Mouse (Mus musculus) kidney, postnatal 14 days (tissue): Measurements from ENCODE around the gene Ciao2b.
A peak's percentile ranks its signal among the peaks of the same experiment; 100 is the strongest.

ENCODE experiments used
- DNase-seq: peaks from one replicate; pipeline ENCODE4 v3.0.0; 2022; ENCODE audit warnings: mixed read lengths

The Ciao2b gene

DNA sequence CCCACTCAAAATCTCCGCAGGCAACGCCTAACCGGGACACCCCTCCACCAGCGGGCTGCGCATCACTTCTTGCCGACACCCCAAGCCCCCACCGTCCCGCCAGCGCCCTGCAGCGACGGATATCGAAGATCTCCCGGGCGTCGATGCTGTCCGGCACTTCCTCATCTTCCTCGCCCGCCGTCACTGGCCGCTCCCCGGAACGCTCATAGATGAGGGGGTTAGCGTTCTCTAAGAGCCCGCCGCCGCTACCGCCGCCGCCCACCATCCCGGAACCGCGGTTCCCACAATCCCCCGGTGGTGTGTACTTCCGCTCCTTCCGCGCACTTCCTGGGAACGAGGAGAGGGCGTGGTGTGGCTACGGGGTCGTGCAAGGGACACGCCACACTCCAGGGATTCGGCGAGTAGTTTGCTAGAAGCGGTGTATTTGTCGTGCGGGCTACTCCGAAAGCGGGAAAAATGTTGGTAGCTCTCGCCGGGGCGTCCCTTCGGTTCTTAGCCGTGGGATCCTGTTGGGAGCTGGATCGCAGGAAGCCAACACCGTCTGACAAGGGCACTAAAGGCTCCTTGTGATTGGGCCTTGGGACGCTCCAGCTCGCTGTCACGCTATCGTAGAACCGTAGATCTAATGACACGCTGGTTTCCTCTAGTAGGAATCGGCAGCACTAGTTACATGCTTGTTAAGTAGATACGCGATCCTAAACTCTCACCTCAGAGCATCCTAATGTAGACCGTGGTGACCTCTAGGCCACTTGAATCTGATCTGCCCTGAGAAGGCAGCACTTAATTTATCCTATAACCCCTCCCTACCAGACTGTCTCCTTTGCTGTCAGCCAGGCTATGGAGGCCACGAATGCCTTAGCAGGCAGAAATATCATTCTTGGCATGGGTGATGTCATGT lies at the start of gene Ciao2b:
Gene Ciao2b, minus strand, starts transcription at position 540 of the 898 bp plus-strand sequence.
- peak; percentile 92 for DNase-seq

DNA sequence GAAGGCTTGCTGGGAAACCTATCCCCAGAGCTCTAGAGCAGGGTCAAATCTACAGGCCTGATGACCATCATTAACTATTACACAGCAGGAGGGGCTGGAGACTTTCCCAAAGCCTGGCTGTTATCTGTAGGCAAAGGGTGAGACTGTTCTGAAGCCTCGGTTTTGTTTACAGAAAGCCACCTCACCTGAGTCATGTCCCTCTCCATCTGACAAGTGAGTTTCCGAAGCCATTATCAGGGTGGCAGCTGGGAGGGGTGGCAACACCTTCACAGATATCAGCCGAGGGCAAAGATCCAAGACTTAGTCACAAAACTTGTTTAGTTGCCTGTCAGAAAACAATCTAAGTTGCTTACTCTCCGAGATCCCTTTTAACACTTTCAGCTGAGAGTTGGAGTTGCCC lies 46.7 kb upstream of the Ciao2b start:
- no peak for DNase-seq

DNA sequence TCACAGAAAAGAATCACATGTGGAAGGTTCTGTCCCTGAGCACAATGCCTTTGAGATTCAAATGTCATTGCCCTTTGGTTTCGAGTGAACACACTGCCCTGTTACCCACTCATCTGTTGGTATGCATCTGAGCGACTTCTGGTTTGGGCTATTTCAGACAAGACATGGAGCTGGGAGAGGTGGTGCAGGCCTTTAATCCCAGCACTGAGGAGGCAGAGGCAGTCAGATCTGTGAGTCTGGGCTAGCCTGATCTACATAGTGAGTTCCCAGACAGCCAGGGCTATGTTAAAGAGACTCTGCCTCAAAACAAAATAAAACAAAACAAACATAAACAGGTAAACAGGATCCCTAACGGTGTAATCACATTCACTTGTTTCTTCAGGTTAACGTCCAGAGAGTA lies 13.8 kb upstream of the Ciao2b start:
- no peak for DNase-seq

- peak; percentile 88 for DNase-seq
These were observed 13.2 kb upstream of the Ciao2b start for GRCm38 (mm10) chr8:104654984-104655383.

DNA sequence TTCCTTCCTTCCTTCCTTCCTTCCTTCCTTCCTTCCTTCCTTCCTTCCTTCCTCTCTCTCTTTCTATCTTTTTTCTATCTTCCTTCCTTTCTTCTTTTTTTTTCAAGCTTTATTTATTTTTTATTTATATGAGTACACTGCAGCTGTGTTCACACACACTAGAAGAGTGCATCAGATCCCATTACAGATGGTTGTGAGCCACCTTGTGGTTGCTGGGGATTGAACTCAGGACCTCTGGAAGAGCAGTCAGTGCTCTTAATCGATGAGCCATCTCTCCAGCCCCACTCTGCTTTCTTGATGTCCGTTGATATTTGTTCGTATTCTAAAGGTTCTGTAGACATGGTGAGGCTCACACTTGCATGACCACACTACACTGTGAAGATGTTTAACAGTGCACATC lies 2.4 kb upstream of the Ciao2b start:
- peak; percentile 2 for DNase-seq

- no peak for DNase-seq
These were observed 524 bp upstream of the Ciao2b start for GRCm38 (mm10) chr8:104642324-104642654.

DNA sequence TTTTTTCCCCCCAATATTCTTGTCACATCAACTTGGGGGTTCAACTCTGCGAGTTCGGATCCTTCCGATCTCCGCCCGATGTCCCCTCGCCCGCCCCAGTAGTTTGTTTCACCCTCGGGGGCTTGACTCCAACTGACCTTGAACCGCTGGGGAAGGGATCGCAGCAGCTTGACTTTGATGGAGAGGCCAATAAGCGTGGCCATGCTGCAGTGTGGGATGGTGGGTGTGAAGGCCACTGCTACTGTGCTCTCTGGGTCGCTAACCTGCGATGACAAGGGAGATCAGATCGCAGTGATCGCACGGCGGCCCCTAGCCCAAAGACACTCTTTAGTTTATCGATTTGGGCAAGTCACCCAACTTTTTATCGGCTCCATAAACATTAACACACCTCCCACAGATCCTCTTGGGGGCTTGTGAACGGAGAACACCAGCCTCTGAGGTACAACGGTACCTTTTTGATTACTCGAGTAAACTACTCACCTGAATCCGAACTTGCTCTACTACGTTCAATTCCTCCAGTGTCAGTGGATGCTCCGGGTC lies 864 bp downstream of the Ciao2b start:
- peak; percentile 6 for DNase-seq

- DNase-seq, result no peak
These were observed 1.5 kb downstream of the Ciao2b start for GRCm38 (mm10) chr8:104640241-104640640.

DNA sequence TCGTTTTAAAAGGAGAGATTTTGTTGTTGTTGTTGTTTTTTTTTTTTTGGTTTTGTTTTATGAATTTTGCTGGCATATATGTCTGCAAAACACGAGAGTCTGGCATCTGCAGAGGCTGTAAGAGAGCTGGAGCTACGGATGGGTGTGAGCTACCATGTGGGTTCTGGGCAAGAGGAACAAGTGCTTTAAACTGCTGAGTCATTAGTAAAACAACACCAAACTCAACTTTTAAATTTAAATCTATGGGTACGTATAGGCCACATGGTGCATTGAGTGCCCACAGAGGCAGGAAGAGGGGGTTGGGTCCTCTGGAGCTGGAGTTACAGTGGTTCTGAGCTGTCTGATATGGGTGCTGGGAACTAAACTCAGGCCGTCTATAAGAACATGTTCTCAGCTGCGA lies 3.8 kb downstream of the Ciao2b start:
- DNase-seq, result no peak

DNA sequence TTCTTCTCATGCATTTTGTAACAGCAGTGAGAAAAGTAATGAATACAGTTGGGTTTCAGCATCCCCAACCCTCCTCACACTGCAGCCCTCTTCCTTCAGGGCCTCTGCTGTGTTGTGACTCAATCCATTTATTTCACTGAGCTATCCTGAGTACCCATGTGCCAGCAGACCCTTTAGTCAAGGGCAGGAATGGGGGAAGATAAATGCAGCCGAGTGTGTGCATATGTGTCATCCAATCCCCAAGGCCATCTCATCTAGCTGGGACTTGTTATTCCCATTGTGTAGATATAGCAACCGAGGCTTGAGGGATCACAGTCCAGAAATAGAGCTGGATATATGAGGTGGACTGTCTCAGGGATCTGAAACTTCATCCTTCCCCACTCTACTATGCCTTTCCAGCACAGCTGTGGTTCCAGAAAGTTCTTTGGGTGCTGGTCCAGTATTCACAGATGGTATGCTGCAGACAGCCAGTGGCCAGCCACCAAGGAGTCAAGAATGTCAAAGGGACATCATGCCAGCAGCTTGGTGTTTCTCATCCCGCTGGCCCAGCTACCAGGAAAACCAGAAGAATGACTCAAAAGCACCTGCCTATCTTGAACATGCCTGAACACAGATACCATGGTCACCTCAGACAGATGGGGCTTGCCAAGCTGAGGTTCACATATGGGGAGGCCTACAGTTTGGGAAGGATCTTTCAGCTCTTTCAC lies 6.6 kb downstream of the Ciao2b start:
- DNase-seq, result no peak

DNA sequence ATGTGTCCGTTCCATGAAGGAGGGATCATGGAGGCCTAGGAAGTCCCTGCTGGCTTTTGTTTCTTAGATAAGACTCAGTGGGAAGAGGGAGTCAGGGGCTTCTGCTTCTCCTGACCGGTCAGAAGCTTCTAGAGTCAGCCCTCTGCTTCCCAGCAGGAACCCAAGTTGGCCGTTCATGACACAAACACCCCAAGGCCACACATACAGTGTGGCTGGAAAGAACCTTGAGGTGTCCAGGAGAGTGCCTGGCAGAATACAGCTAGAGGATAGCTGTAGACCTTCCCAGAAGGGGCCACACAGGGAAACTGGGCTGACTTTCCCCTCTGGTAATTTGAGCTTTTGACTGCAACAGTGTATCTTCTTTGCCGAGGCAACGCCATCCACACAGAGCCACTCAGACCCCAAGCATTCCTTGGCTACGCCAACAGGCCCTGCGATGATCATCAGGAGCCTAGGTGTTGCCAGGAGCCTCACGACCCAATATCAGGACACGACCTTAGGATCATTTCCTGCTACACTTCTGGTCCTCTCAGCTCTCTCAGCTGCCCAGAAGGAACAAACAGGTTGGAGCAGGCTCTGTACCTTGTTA lies 8.5 kb downstream of the Ciao2b start:
- DNase-seq, result no peak

DNA sequence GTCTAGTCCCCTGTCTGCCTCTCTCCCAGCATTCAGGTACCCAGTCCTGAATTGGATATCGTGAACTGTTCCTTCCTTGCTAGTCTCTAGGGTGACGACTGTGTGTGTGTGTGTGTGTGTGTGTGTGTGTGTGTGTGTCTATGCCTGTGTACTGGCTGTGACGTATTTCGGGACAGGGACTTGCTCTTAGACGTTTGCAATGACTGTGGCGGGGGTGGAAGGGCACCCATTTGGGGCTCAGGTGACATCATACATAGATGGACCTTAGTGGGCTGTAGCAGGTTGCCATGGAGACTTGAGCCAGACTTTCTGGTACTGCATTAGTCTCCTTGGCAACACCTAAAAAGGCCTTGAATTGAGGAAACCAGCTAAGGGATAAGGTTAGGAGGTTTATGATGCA lies 9.3 kb downstream of the Ciao2b start:
- DNase-seq, result no peak

- no peak for DNase-seq
These were observed 9.8 kb downstream of the Ciao2b start for GRCm38 (mm10) chr8:104631975-104632374.

GRCm38 (mm10) chr8:104630981-104631663 lies 10.6 kb downstream of the Ciao2b start, which contains the start of gene Rrad:
TSS of gene Rrad (minus strand) at chr8:104631327.
- DNase-seq, result peak; percentile 67

DNA sequence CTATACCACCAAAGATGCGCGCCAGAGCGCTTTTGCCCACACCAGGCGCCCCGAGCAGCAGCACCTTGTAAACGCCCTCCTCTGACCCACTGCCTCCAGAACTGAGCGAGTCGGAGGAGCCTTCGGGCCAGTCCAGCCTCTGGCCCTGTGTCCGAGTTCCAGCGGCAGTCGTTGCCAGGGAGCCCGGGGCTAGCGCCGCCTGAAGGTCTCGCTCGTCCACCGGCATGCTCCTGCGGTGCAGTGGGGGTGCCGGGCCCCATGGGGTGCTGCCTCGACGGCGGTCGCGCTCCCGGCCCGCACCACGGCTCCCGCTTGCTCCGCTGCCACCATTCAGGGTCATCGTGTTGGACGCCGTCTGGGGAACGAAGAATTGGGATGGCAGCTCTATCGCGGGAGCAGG lies 11.2 kb downstream of the Ciao2b start:
- no peak for DNase-seq

DNA sequence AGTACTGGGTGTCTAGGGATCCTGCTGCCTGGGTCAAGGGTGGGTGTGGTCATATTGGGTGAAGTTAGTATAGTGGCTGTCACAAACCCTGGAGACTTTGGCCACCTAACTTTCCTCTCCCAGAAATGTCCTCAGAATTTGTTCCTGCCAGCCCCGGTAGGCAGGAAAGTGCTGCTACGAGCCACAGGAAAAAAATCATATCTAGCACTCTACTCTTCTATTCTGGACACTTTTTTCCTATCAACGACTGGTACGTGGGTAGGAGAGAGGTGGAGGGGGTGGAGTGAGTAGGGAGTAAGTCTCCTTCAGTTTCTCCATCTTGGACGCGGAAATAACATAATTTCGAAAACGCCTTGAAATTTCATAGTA lies 11.7 kb downstream of the Ciao2b start:
- DNase-seq, result no peak

- DNase-seq, result peak; percentile 73
These were observed 12.3 kb downstream of the Ciao2b start for GRCm38 (mm10) chr8:104629306-104630110.

DNA sequence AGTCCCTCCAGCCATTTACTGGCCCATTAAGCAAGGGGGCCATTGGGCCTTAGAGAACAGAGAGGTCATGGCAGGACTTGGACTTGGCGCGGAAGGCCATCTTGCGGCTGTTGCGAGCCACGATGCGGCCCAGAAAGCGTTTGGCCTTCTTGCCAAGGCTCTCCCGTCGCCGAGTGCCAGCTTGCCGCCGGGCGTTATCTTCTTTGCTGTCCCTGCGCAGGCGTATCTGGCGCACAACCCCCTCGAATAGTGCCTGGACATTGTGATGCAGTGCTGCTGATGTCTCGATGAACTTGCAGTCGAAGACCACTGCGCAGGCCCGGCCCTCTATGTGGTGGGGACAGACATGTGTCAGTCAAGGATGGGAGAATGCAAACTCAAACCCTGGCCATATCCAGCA lies 13.4 kb downstream of the Ciao2b start:
- no peak for DNase-seq

DNA sequence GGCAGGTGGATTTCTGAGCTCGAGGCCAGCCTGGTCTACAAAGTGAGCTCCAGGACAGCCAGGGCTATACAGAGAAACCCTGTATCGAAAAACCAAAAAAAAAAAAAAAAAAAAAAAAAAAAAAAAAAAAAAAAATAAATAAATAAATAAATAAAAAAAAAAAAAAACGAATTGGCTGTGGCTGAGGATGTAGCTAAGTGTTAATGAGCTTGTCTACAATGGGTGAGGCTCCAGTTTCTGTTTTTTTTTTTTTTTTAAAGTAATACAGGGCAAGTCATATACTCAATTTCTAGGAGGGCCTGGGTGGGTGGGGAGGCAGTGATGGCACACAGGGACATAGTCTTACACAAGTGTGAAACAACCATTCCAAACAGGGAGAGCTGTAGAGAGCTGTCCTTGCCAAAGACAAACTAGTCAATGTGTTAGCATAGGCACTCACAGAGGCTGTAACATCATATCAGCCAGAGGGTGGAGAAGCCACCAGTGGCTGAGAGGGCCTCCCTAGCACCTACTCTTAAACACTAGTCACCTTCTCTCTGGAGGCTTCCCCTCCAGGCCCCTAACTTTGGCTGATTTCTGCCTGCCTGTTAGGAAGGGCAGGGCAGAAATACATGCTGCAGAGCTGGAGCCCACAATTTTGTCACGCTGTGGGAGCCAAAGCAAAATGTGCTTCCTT lies 14.6 kb downstream of the Ciao2b start:
- no peak for DNase-seq

DNA sequence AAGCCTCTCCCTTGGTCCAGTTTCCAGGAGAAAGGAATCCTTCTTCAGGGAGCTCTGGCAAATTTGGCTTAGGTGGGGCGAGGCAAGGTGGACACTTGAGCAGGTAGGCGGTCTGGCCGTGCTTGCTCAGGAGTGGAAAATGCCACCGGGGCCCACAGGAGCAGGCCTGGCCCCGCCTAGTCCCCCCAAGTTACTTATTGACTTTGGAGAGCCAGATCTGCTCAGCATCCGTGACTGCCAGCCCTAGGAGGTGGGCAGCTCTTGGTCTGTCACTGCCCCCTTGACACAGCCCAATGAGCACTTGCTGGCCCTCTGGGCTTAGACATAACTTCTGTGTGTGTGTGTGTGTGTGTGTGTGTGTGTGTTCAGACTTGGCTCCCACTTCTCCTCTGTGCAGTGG lies 17.6 kb downstream of the Ciao2b start, which contains the start of gene Cdh16:
Gene Cdh16, minus strand, starts transcription at position 236 of the 400 bp plus-strand sequence.
- peak; percentile 95 for DNase-seq

GRCm38 (mm10) chr8:104620765-104621164 lies 21.0 kb downstream of the Ciao2b start:
- no peak for DNase-seq
